Mouse (Mus musculus) layer of hippocampus, postnatal 10 days (tissue): ENCODE measurements around the gene Cbx7. TPM values are rescaled to one million over a fixed set of nuclear protein-coding genes. Genes with fewer than 3 reads are reported as not detected.

Experiments
- DNase-seq, 2 experiments: peaks; one replicate each; pipeline ENCODE4 v3.0.0; 2021; ENCODE audit warnings: low spot score in 2 of 2
- long read RNA-seq: library from polyadenylated mRNA; stranded (forward); transcript quantifications from one replicate; pipeline ENCODE4 v2.0.0, GENCODE M21; 2023
- total RNA-seq, 2 experiments: library from RNA; stranded (reverse); gene quantifications; 2 replicates each; pipeline ENCODE4 v1.2.3; 2021

Cbx7 gene
- 1 to 10 TPM; 7.9 to 9.6 TPM for total RNA-seq
- long read RNA-seq, partial matches to known transcripts = 0 of 10 reads
- long read RNA-seq, other reads (novel, unspliced or antisense) = 7 of 10 reads

DNA sequence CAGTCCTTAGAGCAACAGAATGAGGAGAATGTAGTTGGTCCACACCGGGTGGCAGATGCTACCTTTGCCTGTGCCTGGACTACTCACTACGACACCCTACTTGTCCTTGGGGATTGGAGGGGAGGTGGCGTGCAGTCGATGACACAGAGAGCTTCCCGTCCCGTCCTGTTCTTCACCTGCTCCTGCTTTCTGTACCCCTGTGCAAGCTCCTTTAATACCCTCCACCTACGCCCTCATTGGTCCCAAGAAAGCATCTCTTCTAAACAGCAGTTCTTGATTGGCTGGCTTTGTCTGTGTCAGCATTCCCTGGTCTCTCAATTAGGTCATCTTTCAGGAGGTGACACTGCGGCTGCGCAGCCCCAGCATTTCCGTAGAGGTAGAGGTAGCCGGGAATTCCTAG is at the start of gene Cbx7:
Cbx7 (minus strand) TSS at position 180 of the 400 bp plus-strand sequence.
- no peak for DNase-seq

DNA sequence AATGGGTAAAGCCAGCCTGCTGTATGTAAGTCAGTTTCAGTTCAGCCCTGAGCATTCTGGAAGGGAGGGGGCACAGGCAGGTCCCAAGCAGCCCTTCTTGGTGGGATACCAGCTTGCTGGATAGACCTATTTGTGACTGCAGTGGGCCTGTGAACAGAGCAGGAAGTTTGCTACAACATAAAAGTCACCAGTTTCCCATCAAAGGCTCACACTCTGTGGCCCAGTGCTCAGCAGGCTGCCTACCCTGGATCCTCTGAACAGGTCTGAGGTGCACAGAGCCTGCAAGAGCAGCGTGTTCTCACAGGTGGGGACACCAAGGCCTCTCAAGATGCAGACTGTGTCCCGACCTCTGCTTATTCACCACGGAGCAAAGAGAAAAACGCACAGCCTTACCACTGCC is 49.6 kb upstream of the Cbx7 start:
- no peak for DNase-seq

DNA sequence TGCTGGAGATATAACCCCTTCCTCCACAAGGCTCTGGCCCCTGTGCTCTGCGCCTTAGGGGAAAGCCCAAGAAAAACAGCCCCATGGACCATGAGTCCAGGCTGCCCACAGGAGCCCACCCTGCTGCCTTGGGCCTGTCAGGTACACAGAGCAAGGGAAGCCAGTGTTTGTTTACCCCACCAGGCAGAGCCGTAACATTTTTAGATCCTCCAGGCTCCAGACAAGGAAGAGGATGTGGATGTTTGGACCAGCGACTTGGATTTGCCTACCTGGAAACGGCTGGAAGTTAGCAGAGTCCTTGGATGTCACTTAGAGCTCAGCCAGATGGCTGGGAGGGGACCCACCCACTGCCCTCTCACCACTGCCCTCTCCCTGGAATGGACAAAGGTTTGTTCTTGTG is 48.7 kb upstream of the Cbx7 start:
- no peak for DNase-seq

- no peak for DNase-seq
Observed at GRCm38 (mm10) chr15:80019220-80019619, 48.3 kb upstream of the Cbx7 start.

GRCm38 (mm10) chr15:80016563-80017301 is 45.8 kb upstream of the Cbx7 start:
- no peak for DNase-seq

GRCm38 (mm10) chr15:80015211-80015952 is 44.5 kb upstream of the Cbx7 start:
- peak; percentile 55 to 56 for DNase-seq

DNA sequence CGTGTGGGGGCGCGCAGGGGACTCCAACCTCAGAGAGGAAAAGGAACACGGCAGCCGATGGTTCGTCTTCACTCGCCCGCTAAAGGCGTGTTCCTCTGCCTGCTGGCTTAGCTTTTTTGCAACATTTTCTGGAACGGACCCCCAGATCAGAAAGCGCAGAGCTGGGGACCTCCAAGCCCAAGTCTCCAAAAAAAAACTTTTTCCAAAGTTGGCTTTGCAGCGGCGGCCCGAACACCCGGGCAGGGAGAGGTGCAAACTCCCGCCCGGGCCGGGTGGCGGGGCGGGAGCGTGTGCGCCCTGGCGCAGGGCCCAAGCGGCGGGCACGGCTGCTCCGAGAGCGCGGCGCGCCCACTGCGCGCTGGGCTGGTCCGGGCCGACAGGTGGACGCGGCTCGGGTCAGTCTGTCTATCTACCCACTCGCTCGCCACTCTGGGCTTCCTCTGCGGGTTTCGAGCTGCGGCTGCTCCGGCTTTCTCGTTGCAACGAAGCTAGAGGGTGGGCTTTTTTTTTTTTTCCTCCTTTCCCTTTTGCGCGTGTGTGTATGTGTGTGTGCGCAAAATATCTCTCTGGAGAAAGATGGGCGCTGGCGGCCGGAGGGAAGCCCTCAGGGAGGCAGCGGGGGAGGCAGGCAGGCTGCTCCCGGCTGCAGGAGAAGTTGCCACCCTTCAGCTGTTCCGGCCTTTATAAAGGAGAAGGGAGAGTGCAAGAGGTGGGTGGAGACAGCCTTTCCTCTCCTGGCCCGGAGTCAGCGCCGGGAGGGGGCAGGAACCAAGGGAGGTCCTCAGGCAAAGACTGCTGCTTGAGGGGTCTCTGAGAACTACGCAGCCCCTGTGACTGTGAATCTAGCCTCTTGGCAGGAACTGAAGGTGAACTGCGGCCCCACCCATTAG is 43.6 kb upstream of the Cbx7 start, which contains the start of gene Pdgfb:
Pdgfb (minus strand) TSS at position 657 of the 890 bp plus-strand sequence.
- peak; percentile 52 to 64 for DNase-seq

DNA sequence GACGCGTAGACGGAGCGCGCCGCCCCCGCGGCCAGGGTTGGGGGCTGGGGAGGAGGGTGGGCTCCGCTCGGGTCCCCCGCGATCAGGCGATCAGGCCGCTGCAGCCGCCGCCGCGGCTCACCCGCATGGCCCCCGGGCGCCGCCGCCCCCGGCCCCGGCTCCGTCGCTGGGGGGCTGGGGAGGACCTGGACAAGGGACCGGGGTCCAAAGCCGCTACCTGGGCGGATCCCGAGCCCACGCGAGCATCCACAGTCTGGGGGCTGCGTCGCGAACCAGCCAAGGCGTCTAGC is 43.1 kb upstream of the Cbx7 start:
- peak in 1 of 2 experiments; percentile 49 for DNase-seq

DNA sequence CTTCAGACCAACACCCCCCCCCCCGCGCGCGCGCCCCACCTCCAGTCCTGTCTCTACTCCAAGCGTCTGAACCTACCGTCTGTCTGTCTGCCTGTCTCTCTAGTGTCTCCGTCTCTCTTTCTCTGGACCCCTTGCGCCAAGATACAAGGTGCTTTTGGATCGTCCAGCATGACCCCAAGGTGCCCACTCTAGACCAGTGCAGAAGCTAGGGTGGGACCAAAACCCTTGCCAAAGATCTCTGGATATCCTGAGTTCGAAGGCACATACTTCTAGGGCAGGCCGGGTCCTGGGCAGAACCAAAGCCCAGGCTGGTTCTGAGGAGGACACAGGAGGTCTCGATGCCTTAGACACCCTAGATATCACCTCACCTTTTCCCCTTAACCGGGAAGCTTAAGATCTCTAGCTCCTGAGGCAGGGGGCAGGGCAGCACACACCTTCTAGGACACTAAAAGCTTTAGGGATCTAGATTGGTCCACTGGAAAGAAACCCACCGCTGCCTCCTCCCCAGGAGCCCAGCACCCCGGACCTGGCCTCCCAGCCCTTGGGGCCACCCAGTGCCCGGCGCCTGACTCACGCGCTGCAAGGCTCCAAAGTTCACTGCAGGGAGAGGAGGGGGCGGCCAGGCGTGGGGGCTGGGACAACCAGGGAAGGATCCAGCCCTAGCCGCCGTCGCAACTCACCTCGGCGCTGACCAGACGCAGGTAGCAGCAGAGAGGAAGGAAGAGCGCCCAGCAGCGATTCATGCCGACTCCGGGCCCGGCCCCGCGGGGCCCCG is 42.5 kb upstream of the Cbx7 start:
- DNase-seq = no peak

DNA sequence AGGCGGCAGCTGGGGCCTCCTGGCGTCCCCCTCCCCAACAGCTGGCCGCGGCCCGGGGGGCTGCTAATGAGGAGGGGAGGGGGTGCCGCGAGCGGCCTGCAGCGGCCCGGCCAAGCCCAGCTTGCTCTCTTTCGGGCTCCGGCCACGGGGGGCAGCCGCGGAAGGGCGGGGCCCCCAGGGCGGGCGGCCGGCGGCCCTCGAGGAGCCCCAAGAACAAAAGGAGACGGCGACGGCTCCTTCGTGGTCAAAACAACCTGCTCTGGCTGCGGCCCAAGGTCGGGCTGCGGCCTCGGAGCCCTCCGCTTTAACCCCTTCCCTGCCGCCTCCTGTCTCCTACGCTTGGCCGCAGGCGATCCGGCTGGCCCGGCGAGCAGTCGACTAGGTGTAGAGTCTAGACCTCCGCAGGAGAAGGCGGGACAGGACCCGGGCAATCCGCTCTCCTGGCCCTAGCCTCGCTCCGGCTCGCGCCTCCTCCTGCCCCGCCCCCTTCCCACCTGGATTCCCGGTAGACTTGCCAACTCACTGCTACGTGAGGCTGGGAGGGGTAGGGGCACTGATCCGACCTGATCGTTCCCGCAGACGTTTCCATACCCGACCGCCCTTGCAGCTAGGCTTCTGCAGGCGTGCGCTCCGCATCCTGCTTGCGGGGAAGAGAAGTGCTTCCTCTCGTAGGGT is 41.7 kb upstream of the Cbx7 start:
- peak; percentile 58 to 69 for DNase-seq

DNA sequence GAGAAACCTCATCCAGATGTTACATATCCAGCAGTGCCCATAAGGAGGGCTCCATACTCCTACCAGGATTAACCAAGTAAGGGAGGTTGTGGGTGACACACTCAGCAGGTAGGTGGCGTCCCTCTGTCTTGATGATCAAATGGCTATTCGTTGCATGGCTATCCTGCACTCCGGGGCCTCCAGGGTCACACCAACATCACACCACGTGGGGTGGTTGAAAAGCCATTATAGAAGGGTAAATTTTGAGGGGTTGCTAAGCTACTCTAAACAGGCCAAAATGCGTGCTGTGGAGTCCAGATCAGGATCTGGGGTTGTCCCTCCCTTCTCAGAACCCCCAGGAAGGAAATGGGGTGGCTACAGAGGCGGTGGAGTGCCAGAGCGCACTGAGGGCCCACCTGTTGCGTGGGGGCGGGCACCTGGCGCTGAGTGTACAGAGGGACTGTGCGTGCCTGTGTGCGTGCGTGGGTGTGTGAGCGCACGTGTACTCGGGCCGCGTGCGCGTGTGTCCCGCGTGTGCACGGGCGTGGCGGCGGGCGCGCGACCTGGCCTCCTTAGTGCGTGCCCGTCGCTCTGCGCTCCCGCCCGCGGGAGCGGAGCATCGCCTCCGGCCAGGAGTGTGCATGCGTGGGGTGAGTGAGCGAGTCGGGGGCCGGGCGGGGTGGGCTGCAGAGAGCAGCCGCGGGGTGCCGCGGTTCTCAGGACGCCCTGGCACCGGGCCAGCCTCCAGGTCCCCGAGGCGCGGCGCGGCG is 41.0 kb upstream of the Cbx7 start:
- peak; percentile 79 to 81 for DNase-seq

DNA sequence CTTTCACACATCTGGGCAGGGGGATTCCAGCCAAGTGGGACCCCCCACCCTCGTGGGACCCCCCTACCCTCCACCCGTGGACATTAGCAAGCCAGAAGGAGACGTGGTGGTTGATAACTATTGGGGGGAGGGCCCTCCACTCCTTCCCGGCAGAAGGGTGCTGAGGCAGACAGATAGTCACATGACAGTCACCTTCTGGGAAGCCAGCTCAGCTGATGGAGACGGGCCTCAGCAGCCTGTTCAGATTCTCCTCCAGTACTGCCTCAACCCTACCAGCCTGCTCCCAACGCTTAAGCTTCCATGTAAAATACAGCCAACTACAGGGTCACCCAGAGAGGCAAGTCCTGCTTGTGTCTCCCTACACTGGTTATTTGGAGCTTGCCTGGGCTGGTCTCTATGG is 40.3 kb upstream of the Cbx7 start:
- DNase-seq = peak in 1 of 2 experiments; percentile 54

DNA sequence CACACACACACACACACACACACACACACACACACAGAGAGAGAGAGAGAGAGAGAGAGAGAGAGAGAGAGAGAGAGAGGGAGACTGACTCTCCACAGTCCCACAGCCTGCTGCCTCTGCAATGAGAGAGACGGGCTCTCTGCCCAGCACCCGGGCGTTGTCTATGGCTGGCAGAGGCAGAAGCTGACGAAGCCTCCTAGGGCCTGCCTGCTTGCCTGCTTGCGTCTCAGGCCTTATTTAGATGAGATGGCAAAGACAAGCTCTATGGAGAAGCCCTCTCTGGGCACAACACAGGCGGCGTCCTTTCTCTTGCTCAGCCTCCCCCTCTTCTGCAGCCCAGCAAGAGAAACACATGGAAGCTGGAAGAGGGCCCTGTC is 39.3 kb upstream of the Cbx7 start:
- peak; percentile 56 to 69 for DNase-seq

DNA sequence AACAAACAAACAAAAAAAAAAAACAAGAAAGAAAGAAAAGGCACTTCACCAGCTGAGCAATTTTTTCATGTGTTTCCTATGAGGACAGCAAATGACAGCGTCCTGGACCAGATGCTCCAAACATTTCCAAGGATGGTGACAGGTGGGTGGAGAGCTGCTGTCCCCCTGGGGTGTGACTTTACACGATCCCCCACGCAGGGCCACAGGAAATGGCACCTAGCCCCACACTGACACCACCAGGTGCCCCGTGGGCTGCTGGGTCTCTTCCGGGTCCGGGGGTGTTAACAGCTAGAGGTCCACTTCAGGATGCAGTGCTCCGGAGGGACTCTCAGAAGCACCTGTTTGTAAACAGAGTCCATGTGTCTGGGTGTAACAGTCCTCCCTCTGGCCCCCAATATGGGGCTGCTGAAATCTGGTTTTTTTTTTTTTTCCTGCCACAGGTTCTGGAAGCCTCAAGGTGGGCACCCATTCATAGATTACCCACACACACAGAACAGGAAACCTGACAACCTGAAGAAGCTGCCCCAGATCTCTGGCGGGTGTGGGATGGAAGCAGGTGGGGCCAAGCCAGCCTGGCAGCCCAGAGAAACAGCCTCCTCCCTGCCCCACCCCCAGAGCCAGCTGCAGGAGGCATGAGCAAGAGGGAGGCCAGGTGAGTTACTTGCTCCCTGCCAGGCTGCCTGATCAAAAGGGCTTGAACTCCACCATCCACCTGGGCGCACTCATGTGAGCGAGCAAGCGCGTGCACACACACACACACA is 38.7 kb upstream of the Cbx7 start:
- DNase-seq = no peak

GRCm38 (mm10) chr15:80008461-80008860 is 37.5 kb upstream of the Cbx7 start:
- no peak for DNase-seq

DNA sequence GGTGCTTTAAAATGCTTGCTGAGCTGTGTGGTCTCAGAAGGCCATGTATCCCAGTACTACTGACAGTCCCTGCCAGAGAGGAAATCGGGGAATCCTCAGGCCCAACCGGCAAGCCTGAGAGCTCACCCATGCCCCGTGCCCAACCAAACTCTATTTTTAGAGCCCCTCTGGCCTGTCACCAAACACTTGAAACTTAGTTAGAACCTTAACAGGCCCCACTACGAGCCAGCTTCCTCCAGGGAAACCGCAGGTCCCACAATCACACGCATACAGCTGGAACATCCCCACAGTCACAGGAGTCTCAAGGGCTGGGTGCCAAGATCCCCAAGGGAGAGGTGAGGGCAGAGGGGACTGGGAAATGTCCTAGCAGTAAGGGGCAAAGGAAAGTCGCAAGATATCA is 35.2 kb upstream of the Cbx7 start:
- DNase-seq = no peak

GRCm38 (mm10) chr15:80005436-80005835 is 34.5 kb upstream of the Cbx7 start:
- DNase-seq = no peak

DNA sequence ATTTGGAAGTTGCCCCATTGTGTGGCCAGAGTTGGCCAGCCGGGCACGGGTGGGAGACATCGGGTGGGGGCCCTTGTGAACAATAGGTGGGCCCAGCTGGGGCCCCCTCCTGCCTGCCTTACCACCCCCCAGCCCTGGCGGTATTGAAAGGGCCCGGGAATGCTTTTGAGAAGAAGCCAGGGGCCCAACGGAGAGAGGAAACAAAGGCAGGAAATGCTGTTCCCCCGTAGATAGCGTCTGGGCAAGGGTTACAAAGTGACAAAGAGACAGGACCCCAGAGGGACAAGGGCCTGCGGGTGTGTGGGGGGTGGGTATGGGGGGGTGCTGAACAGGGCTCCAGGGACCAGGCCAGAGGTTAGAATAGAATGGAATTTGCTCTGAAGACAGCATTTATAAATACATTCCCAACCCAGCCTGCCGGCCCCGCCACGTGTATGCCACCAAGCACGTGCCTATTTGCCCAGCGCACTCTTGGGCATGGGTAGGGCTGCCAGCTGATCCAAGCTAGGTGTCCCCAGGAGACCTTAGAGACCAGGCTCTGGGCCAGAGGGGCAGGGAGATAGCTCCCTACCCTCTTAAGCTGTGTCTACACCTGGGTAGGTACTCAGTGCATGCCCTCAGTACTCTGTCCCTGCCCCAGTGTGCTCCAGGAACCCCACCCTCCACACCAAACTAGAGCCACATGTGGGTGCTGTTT is 33.9 kb upstream of the Cbx7 start:
- no peak for DNase-seq
